Mouse (Mus musculus): ENCODE measurements around the gene Tnfaip2. TPM values are rescaled to one million over a fixed set of nuclear protein-coding genes. Genes with fewer than 3 reads are reported as not detected.

Tnfaip2 gene
- total and polyA plus RNA-seq, 2 experiments from 2014 or later = 9.5 to 14.8 TPM

GRCm38 (mm10) chr12:111443921-111444831 lies 1.9 kb downstream of the Tnfaip2 start:
- no peak for ATAC-seq (ENCODE audit: insufficient read depth, low read depth)
- peak overlapping the region; percentile 49; the same call in 1 of the 2 replicates for H3K4me3 ChIP-seq (ENCODE audit: low read depth, low read length)
- H3K27ac ChIP-seq (ENCODE audit: low read depth) = no peak overlapping the region
- TF ChIP-seq CTCF (IDR thresholded peaks at IDR 0.05; ENCODE audit: low read depth) (no peak), EP300 (IDR thresholded peaks at IDR 0.05; ENCODE audit: low read depth) (no peak)
- H3K9me3 ChIP-seq (replicated peaks; ENCODE audit: control insufficient read depth, low read length) = no peaks in the 10 kb centered on the region
- peak overlapping the region; percentile 70 for H3K4me2 ChIP-seq (ENCODE audit: low read depth, low read length)
- H3K36me3 ChIP-seq (replicated peaks; ENCODE audit: control insufficient read depth, insufficient read depth, low read length) = no peaks in the 10 kb centered on the region
- peaks cover 7% of the 10 kb centered on the region; the same call in 1 of the 2 replicates for H3K4me1 ChIP-seq (ENCODE audit: control insufficient read depth, insufficient read depth)
- no peak overlapping the region for H3K9ac ChIP-seq (replicated peaks; ENCODE audit: low read depth, low read length)
- WGBS = 61% methylated on average over 10 of the region's 10 CpGs
- peaks cover 83% of the 10 kb centered on the region for H3K27me3 ChIP-seq (ENCODE audit: control insufficient read depth, insufficient read depth, low read length)
- no peak for DNase-seq (ENCODE audit: low spot score)

GRCm38 (mm10) chr12:111445161-111445889 lies 3.1 kb downstream of the Tnfaip2 start:
- Histone ChIP-seq H3K4me2 (ENCODE audit: low read depth, low read length) (peak overlapping the region; percentile 36), H3K36me3 (replicated peaks; ENCODE audit: control insufficient read depth, insufficient read depth, low read length) (no peaks in the 10 kb centered on the region), H3K27me3 (ENCODE audit: control insufficient read depth, insufficient read depth, low read length) (peaks cover 79% of the 10 kb centered on the region), H3K4me1 (ENCODE audit: control insufficient read depth, insufficient read depth) (peaks cover 16% of the 10 kb centered on the region), H3K9me3 (replicated peaks; ENCODE audit: control insufficient read depth, low read length) (no peaks in the 10 kb centered on the region), H3K27ac (ENCODE audit: low read depth) (no peak overlapping the region), H3K4me3 (ENCODE audit: low read depth, low read length) (peak overlapping the region; percentile 22), H3K9ac (replicated peaks; ENCODE audit: low read depth, low read length) (no peak overlapping the region)
- WGBS = 15% methylated on average over 52 of the region's 52 CpGs
- TF ChIP-seq EP300 (IDR thresholded peaks at IDR 0.05; ENCODE audit: low read depth) = no peak
- TF ChIP-seq CTCF (IDR thresholded peaks at IDR 0.05; ENCODE audit: low read depth) = no peak
- ATAC-seq (ENCODE audit: insufficient read depth, low read depth) (no peak), DNase-seq (ENCODE audit: low spot score) (no peak)

- DNase-seq (ENCODE audit: low spot score) = no peak
- TF ChIP-seq EP300 (IDR thresholded peaks at IDR 0.05; ENCODE audit: low read depth) (no peak), CTCF (IDR thresholded peaks at IDR 0.05; ENCODE audit: low read depth) (no peak)
- Histone ChIP-seq H3K9me3 (replicated peaks; ENCODE audit: control insufficient read depth, low read length) (no peaks in the 10 kb centered on the region), H3K36me3 (replicated peaks; ENCODE audit: control insufficient read depth, insufficient read depth, low read length) (no peaks in the 10 kb centered on the region), H3K4me2 (ENCODE audit: low read depth, low read length) (peak overlapping the region; percentile 36), H3K27me3 (ENCODE audit: control insufficient read depth, insufficient read depth, low read length) (peaks cover 81% of the 10 kb centered on the region), H3K9ac (replicated peaks; ENCODE audit: low read depth, low read length) (no peak overlapping the region), H3K27ac (ENCODE audit: low read depth) (no peak overlapping the region), H3K4me3 (ENCODE audit: low read depth, low read length) (peak overlapping the region; percentile 22), H3K4me1 (ENCODE audit: control insufficient read depth, insufficient read depth) (peaks cover 18% of the 10 kb centered on the region)
- 27% methylated on average over 24 of the region's 27 CpGs for WGBS
- no peak for ATAC-seq (ENCODE audit: insufficient read depth, low read depth)
These were observed 3.8 kb downstream of the Tnfaip2 start for GRCm38 (mm10) chr12:111445890-111446613.

- Histone ChIP-seq H3K4me2 (ENCODE audit: low read depth, low read length) (no peak overlapping the region), H3K27me3 (ENCODE audit: control insufficient read depth, insufficient read depth, low read length) (peaks cover 81% of the 10 kb centered on the region), H3K27ac (ENCODE audit: low read depth) (no peak overlapping the region), H3K9ac (replicated peaks; ENCODE audit: low read depth, low read length) (no peak overlapping the region), H3K4me1 (ENCODE audit: control insufficient read depth, insufficient read depth) (peaks cover 18% of the 10 kb centered on the region), H3K4me3 (ENCODE audit: low read depth, low read length) (no peak overlapping the region), H3K9me3 (replicated peaks; ENCODE audit: control insufficient read depth, low read length) (no peaks in the 10 kb centered on the region), H3K36me3 (replicated peaks; ENCODE audit: control insufficient read depth, insufficient read depth, low read length) (no peaks in the 10 kb centered on the region)
- TF ChIP-seq CTCF (IDR thresholded peaks at IDR 0.05; ENCODE audit: low read depth) = no peak
- no peak for TF ChIP-seq EP300 (IDR thresholded peaks at IDR 0.05; ENCODE audit: low read depth)
- 53% methylated on average over 5 of the region's 5 CpGs for WGBS
- DNase-seq (ENCODE audit: low spot score) (no peak), ATAC-seq (ENCODE audit: insufficient read depth, low read depth) (no peak)
These were observed 4.5 kb downstream of the Tnfaip2 start for GRCm38 (mm10) chr12:111446745-111447144.

- Histone ChIP-seq H3K27ac (ENCODE audit: low read depth) (no peak overlapping the region), H3K4me1 (ENCODE audit: control insufficient read depth, insufficient read depth) (peaks cover 18% of the 10 kb centered on the region), H3K27me3 (ENCODE audit: control insufficient read depth, insufficient read depth, low read length) (peaks cover 84% of the 10 kb centered on the region), H3K36me3 (replicated peaks; ENCODE audit: control insufficient read depth, insufficient read depth, low read length) (no peaks in the 10 kb centered on the region), H3K9me3 (replicated peaks; ENCODE audit: control insufficient read depth, low read length) (no peaks in the 10 kb centered on the region), H3K4me3 (ENCODE audit: low read depth, low read length) (no peak overlapping the region), H3K4me2 (ENCODE audit: low read depth, low read length) (no peak overlapping the region), H3K9ac (replicated peaks; ENCODE audit: low read depth, low read length) (no peak overlapping the region)
- TF ChIP-seq CTCF (IDR thresholded peaks at IDR 0.05; ENCODE audit: low read depth) (no peak), EP300 (IDR thresholded peaks at IDR 0.05; ENCODE audit: low read depth) (no peak)
- DNase-seq (ENCODE audit: low spot score) (no peak), ATAC-seq (ENCODE audit: insufficient read depth, low read depth) (no peak)
- 46% methylated on average over 9 of the region's 9 CpGs for WGBS
These were observed 5.1 kb downstream of the Tnfaip2 start for GRCm38 (mm10) chr12:111447350-111447749.
